Mouse (Mus musculus) activated CD4-positive, CD25-positive, alpha-beta regulatory T cell, adult 4 months (primary cell): ENCODE results near the gene Nemp1. TPM values are rescaled to one million over a fixed set of nuclear protein-coding genes. Genes with fewer than 3 reads are reported as not detected.

ENCODE experiments used
- ATAC-seq: one replicate; pipeline ENCODE4 v1.8.0; 2017
- polyA plus RNA-seq, 2 experiments: library from polyadenylated mRNA; unstranded; fragments of 100-300 nt; shearing (Covaris generic); gene quantifications; one replicate each; pipeline ENCODE4 v1.2.1; 2017

Nemp1 gene
- polyA plus RNA-seq, result 1 to 10 TPM; 4.7 to 5.8 TPM

- ATAC-seq, result peak; percentile 16
Measured at GRCm38 (mm10) chr10:127666501-127667268, at the start of gene Nemp1. TSS of gene Nemp1 (plus strand) at chr10:127666901.

- no peak for ATAC-seq
Measured at GRCm38 (mm10) chr10:127617294-127617693, 49.4 kb upstream of the Nemp1 start.

- no peak for ATAC-seq
Measured at GRCm38 (mm10) chr10:127618173-127618572, 48.5 kb upstream of the Nemp1 start.

- ATAC-seq, result no peak
Measured at GRCm38 (mm10) chr10:127619119-127619721, 47.5 kb upstream of the Nemp1 start.

GRCm38 (mm10) chr10:127619941-127620405, 46.7 kb upstream of the Nemp1 start:
- ATAC-seq, result no peak

- ATAC-seq, result no peak
Measured at GRCm38 (mm10) chr10:127620406-127621190, 46.1 kb upstream of the Nemp1 start, which contains the start of gene Lrp1. TSS of gene Lrp1 (minus strand) at chr10:127621148.

- ATAC-seq, result no peak
Measured at GRCm38 (mm10) chr10:127621191-127622056, 45.3 kb upstream of the Nemp1 start.

- no peak for ATAC-seq
Measured at GRCm38 (mm10) chr10:127622057-127622392, 44.7 kb upstream of the Nemp1 start.

- no peak for ATAC-seq
Measured at GRCm38 (mm10) chr10:127622661-127623060, 44.0 kb upstream of the Nemp1 start.

GRCm38 (mm10) chr10:127623439-127624216, 43.1 kb upstream of the Nemp1 start:
- ATAC-seq, result no peak

GRCm38 (mm10) chr10:127626433-127626832, 40.3 kb upstream of the Nemp1 start:
- no peak for ATAC-seq

- no peak for ATAC-seq
Measured at GRCm38 (mm10) chr10:127631261-127632214, 35.2 kb upstream of the Nemp1 start.

- ATAC-seq, result no peak
Measured at GRCm38 (mm10) chr10:127632668-127633271, 33.9 kb upstream of the Nemp1 start.

GRCm38 (mm10) chr10:127640421-127640820, 26.3 kb upstream of the Nemp1 start:
- ATAC-seq, result no peak

- peak; percentile 34 for ATAC-seq
Measured at GRCm38 (mm10) chr10:127641861-127642771, 24.6 kb upstream of the Nemp1 start.

GRCm38 (mm10) chr10:127642772-127643552, 23.7 kb upstream of the Nemp1 start, which contains the start of gene Stat6:
TSS of gene Stat6 (plus strand) at chr10:127642986.
- ATAC-seq, result peak; percentile 88

GRCm38 (mm10) chr10:127643553-127644238, 23.0 kb upstream of the Nemp1 start:
- peak; percentile 31 for ATAC-seq
